Mouse (Mus musculus): ENCODE measurements around the gene Immt. TPM values are rescaled to one million over a fixed set of nuclear protein-coding genes. Genes with fewer than 3 reads are reported as not detected.

The Immt gene
- total and polyA plus RNA-seq, 3 experiments = 133 to 702 (median 158) TPM

- H3K4me1 ChIP-seq (ENCODE audit: control insufficient read depth in 1 of 2, insufficient read depth in 2 of 2, low read length in 2 of 2) = peaks cover 3% of the 10 kb centered on the region in 2 experiments; a peak in 2 of 4 replicates
- H3K79me2 ChIP-seq (ENCODE audit: control insufficient read depth, insufficient read depth, low read length, poor library complexity) = peaks cover 43% of the 10 kb centered on the region
These were observed 78.7 kb downstream of the Immt start for GRCm38 (mm10) chr6:71909840-71910239.

GRCm38 (mm10) chr6:71911686-71912450, 80.7 kb downstream of the Immt start:
- Histone ChIP-seq H3K4me1 (ENCODE audit: control insufficient read depth in 1 of 2, insufficient read depth in 2 of 2, low read length in 2 of 2) (peaks cover 3% of the 10 kb centered on the region in 2 experiments; a peak in 2 of 4 replicates), H3K27ac (ENCODE audit: control insufficient read depth, low read depth, low read length) (no peak overlapping the region), H3K9me3 (replicated peaks; ENCODE audit: insufficient read depth, low read length) (no peaks in the 10 kb centered on the region), H3K36me3 (ENCODE audit: control insufficient read depth in 1 of 2, insufficient read depth in 2 of 2, low read length in 2 of 2) (peaks cover 9% of the 10 kb centered on the region in 2 experiments), H3K79me2 (ENCODE audit: control insufficient read depth, insufficient read depth, low read length, poor library complexity) (peaks cover 32% of the 10 kb centered on the region), H3K4me3 (ENCODE audit: control insufficient read depth in 1 of 2, insufficient read depth in 1 of 2, low read depth in 2 of 2, low read length in 2 of 2) (no peak overlapping the region), H3K27me3 (ENCODE audit: control insufficient read depth in 1 of 2, insufficient read depth in 2 of 2, low read length in 2 of 2) (no peaks in the 10 kb centered on the region), H3K9ac (ENCODE audit: control insufficient read depth, low read depth, low read length, poor library complexity, severe bottlenecking) (no peak overlapping the region)
- DNase-seq (ENCODE audit: low read depth, low spot score) = no peak
- TF ChIP-seq CHD2 (IDR thresholded peaks at IDR 0.05; ENCODE audit: low read length) (no peak), MYC (IDR thresholded peaks at IDR 0.05; ENCODE audit: low read depth, low read length) (no peak)

More at GRCm38 (mm10) chr6:71909840-71910239, 78.7 kb downstream of the Immt start:
- H3K9me3 ChIP-seq (replicated peaks; ENCODE audit: insufficient read depth, low read length) = no peaks in the 10 kb centered on the region
- TF ChIP-seq MAX (IDR thresholded peaks at IDR 0.05; ENCODE audit: low read length) = no peak
- TF ChIP-seq CTCF (IDR thresholded peaks at IDR 0.05 in 2 of 3, conservative IDR thresholded peaks at IDR 0.05 in 1 of 3; ENCODE audit: control insufficient read depth in 1 of 3, insufficient read depth in 1 of 3, low read depth in 2 of 3, low read length in 3 of 3, poor library complexity in 1 of 3, severe bottlenecking in 1 of 3) = peak in 2 of 3 experiments; percentile 16 to 21; a peak in 4 of 6 replicates
- TF ChIP-seq SIN3A (IDR thresholded peaks at IDR 0.05; ENCODE audit: low read length) = peak; percentile 23; the same call in 1 of the 2 replicates
- peaks cover 18 to 22% of the 10 kb centered on the region in 2 experiments for H3K36me3 ChIP-seq (ENCODE audit: control insufficient read depth in 1 of 2, insufficient read depth in 2 of 2, low read length in 2 of 2)
- no peaks in the 10 kb centered on the region for H3K27me3 ChIP-seq (ENCODE audit: control insufficient read depth in 1 of 2, insufficient read depth in 2 of 2, low read length in 2 of 2)
- peak overlapping the region; percentile 94 to 98 for H3K4me3 ChIP-seq (ENCODE audit: control insufficient read depth in 1 of 2, insufficient read depth in 1 of 2, low read depth in 2 of 2, low read length in 2 of 2)
- peak overlapping the region; percentile 1; the same call in 1 of the 2 replicates for H3K27ac ChIP-seq (ENCODE audit: control insufficient read depth, low read depth, low read length)
- H3K9ac ChIP-seq (ENCODE audit: control insufficient read depth, low read depth, low read length, poor library complexity, severe bottlenecking) = peak overlapping the region; percentile 51
- peak; percentile 67 for DNase-seq (ENCODE audit: low read depth, low spot score)

GRCm38 (mm10) chr6:71920752-71921151, 89.6 kb downstream of the Immt start:
- TF ChIP-seq POLR2AphosphoS5 (IDR thresholded peaks at IDR 0.05; ENCODE audit: borderline replicate concordance, low read depth, low read length) (no peak), ZC3H11A (IDR thresholded peaks at IDR 0.05; ENCODE audit: low read depth, low read length) (no peak), MYC (IDR thresholded peaks at IDR 0.05; ENCODE audit: low read depth, low read length) (no peak), RAD21 (IDR thresholded peaks at IDR 0.05; ENCODE audit: low read depth, low read length) (no peak), NELFE (IDR thresholded peaks at IDR 0.05; ENCODE audit: low read depth, low read length) (no peak), UBTF (IDR thresholded peaks at IDR 0.05; ENCODE audit: borderline replicate concordance, insufficient read depth, low read depth, low read length) (no peak), E2F4 (IDR thresholded peaks at IDR 0.05; ENCODE audit: borderline replicate concordance, low read depth, low read length) (no peak), TAL1 (IDR thresholded peaks at IDR 0.05; ENCODE audit: low read length) (no peak)
- no peaks in the 10 kb centered on the region for H3K79me2 ChIP-seq (ENCODE audit: control insufficient read depth, insufficient read depth, low read length, poor library complexity)
- H3K9ac ChIP-seq (ENCODE audit: control insufficient read depth, low read depth, low read length, poor library complexity, severe bottlenecking) = no peak overlapping the region
- no peaks in the 10 kb centered on the region for H3K9me3 ChIP-seq (replicated peaks; ENCODE audit: insufficient read depth, low read length)
- no peak for DNase-seq (ENCODE audit: low read depth, low spot score)
- H3K4me1 ChIP-seq (ENCODE audit: control insufficient read depth in 1 of 2, insufficient read depth in 2 of 2, low read length in 2 of 2) = no peaks in the 10 kb centered on the region
- H3K27me3 ChIP-seq (ENCODE audit: control insufficient read depth in 1 of 2, insufficient read depth in 2 of 2, low read length in 2 of 2) = no peaks in the 10 kb centered on the region
- no peak overlapping the region for H3K27ac ChIP-seq (ENCODE audit: control insufficient read depth, low read depth, low read length)
- no peak overlapping the region for H3K4me3 ChIP-seq (ENCODE audit: control insufficient read depth in 1 of 2, insufficient read depth in 1 of 2, low read depth in 2 of 2, low read length in 2 of 2)
- peaks cover 0 to 16% of the 10 kb centered on the region in 2 experiments; a peak in 2 of 4 replicates for H3K36me3 ChIP-seq (ENCODE audit: control insufficient read depth in 1 of 2, insufficient read depth in 2 of 2, low read length in 2 of 2)
